Mouse (Mus musculus): ENCODE measurements around the gene Slc25a35. TPM values are rescaled to one million over a fixed set of nuclear protein-coding genes. Genes with fewer than 3 reads are reported as not detected.
A peak's percentile ranks its signal among the peaks of the same experiment; 100 is the strongest.

Gene Slc25a35
- total and polyA plus RNA-seq, 3 experiments = 3.3 to 4.9 TPM; not detected in 1

- TF ChIP-seq POLR2A (IDR thresholded peaks at IDR 0.05; ENCODE audit: control insufficient read depth in 1 of 2, insufficient read depth in 1 of 2, low read depth in 1 of 2, low read length in 2 of 2, poor library complexity in 1 of 2) = peak; percentile 62 to 91; a peak in 3 of 4 replicates
- TF ChIP-seq MYC (IDR thresholded peaks at IDR 0.05; ENCODE audit: low read depth, low read length) = 0 out of 2 replicates have a peak, but pooled peaks have one; percentile 4
- peak; percentile 59; the same call in 1 of the 2 replicates for TF ChIP-seq ZMIZ1 (IDR thresholded peaks at IDR 0.05; ENCODE audit: low read depth, low read length)
- peak; percentile 46; the same call in 1 of the 2 replicates for TF ChIP-seq ZNF384 (IDR thresholded peaks at IDR 0.05; ENCODE audit: low read depth, low read length)
- TF ChIP-seq MAX (IDR thresholded peaks at IDR 0.05; ENCODE audit: low read length) = no peak; the same call in 1 of the 2 replicates
- TF ChIP-seq ELF1 (IDR thresholded peaks at IDR 0.05; ENCODE audit: low read depth, low read length) = peak; percentile 95
- TF ChIP-seq UBTF (IDR thresholded peaks at IDR 0.05; ENCODE audit: borderline replicate concordance, insufficient read depth, low read depth, low read length) = no peak
- TF ChIP-seq MAFK (IDR thresholded peaks at IDR 0.05; ENCODE audit: borderline replicate concordance, low read depth, low read length) = no peak
- peak; percentile 80 for TF ChIP-seq SIN3A (IDR thresholded peaks at IDR 0.05; ENCODE audit: low read length)
- peak; percentile 67 for TF ChIP-seq MXI1 (IDR thresholded peaks at IDR 0.05; ENCODE audit: low read depth, low read length)
- 0 out of 2 replicates have a peak, but pooled peaks have one; percentile 21 for TF ChIP-seq ETS1 (IDR thresholded peaks at IDR 0.05; ENCODE audit: low read depth, low read length)
- no peak for TF ChIP-seq MYB (IDR thresholded peaks at IDR 0.05; ENCODE audit: low read depth, low read length)
- TF ChIP-seq CTCF (IDR thresholded peaks at IDR 0.05 in 2 of 3, conservative IDR thresholded peaks at IDR 0.05 in 1 of 3; ENCODE audit: control insufficient read depth in 1 of 3, insufficient read depth in 1 of 3, low read depth in 2 of 3, low read length in 3 of 3, poor library complexity in 1 of 3, severe bottlenecking in 1 of 3) = no peak
- TF ChIP-seq KAT2A (conservative IDR thresholded peaks at IDR 0.05; ENCODE audit: low read depth, low read length) = no peak
- TF ChIP-seq GATA1 (IDR thresholded peaks at IDR 0.05; ENCODE audit: low read depth, low read length) = 0 out of 2 replicates have a peak, but pooled peaks have one; percentile 2
- peak; percentile 80 for TF ChIP-seq POLR2AphosphoS2 (IDR thresholded peaks at IDR 0.05; ENCODE audit: low read length)
- no peak for TF ChIP-seq RAD21 (IDR thresholded peaks at IDR 0.05; ENCODE audit: low read depth, low read length)
- TF ChIP-seq BHLHE40 (IDR thresholded peaks at IDR 0.05; ENCODE audit: borderline replicate concordance, low read depth, low read length) = no peak
- TF ChIP-seq TAL1 (IDR thresholded peaks at IDR 0.05; ENCODE audit: low read length) = no peak
Measured at GRCm38 (mm10) chr11:68939451-68940304, 28.3 kb upstream of the Slc25a35 start (continued).

- Histone ChIP-seq H3K79me2 (ENCODE audit: control insufficient read depth, insufficient read depth, low read length, poor library complexity) (no peaks in the 10 kb centered on the region), H3K9ac (ENCODE audit: control insufficient read depth, low read depth, low read length, poor library complexity, severe bottlenecking) (peak overlapping the region; percentile 59; the same call in 1 of the 2 replicates), H3K4me1 (ENCODE audit: control insufficient read depth in 1 of 2, insufficient read depth in 2 of 2, low read length in 2 of 2) (peaks cover 0 to 11% of the 10 kb centered on the region in 2 experiments; a peak in 1 of 4 replicates), H3K27ac (ENCODE audit: control insufficient read depth, low read depth, low read length) (no peak overlapping the region), H3K9me3 (replicated peaks; ENCODE audit: insufficient read depth, low read length) (no peaks in the 10 kb centered on the region), H3K36me3 (ENCODE audit: control insufficient read depth in 1 of 2, insufficient read depth in 2 of 2, low read length in 2 of 2) (peaks cover 0 to 9% of the 10 kb centered on the region in 2 experiments; a peak in 1 of 4 replicates), H3K4me3 (ENCODE audit: control insufficient read depth in 1 of 2, insufficient read depth in 1 of 2, low read depth in 2 of 2, low read length in 2 of 2) (peak overlapping the region in 1 of 2 experiments; percentile 80; a peak in 2 of 4 replicates), H3K27me3 (ENCODE audit: control insufficient read depth in 1 of 2, insufficient read depth in 2 of 2, low read length in 2 of 2) (no peaks in the 10 kb centered on the region; a peak in 1 of 4 replicates)
- DNase-seq (ENCODE audit: low read depth, low spot score) = no peak
- TF ChIP-seq MYB (IDR thresholded peaks at IDR 0.05; ENCODE audit: low read depth, low read length) = no peak
- 0 out of 2 replicates have a peak, but pooled peaks have one; percentile 21 for TF ChIP-seq TBP (IDR thresholded peaks at IDR 0.05; ENCODE audit: low read depth, low read length)
- TF ChIP-seq USF1 (IDR thresholded peaks at IDR 0.05; ENCODE audit: low read depth, low read length) = no peak
- TF ChIP-seq NRF1 (IDR thresholded peaks at IDR 0.05; ENCODE audit: insufficient read depth, low read depth, low read length, poor library complexity, severe bottlenecking) = no peak
- TF ChIP-seq KAT2A (conservative IDR thresholded peaks at IDR 0.05; ENCODE audit: low read depth, low read length) = no peak
Measured at GRCm38 (mm10) chr11:68940516-68940915, 27.4 kb upstream of the Slc25a35 start.
